Mouse (Mus musculus) cerebellum, postnatal 14 days (tissue): ENCODE data around the gene 1110051M20Rik.

Experiments
- DNase-seq, 2 experiments: peaks; one replicate each; pipeline ENCODE4 v3.0.0; 2021; ENCODE audit warnings: mixed read lengths in 2 of 2

The 1110051M20Rik gene

GRCm38 (mm10) chr2:91444286-91444892 is at the start of gene 1110051M20Rik:
TSS of gene 1110051M20Rik (minus strand) at chr2:91444704.
- DNase-seq, result peak; percentile 94

GRCm38 (mm10) chr2:91493981-91494380 is 49.5 kb upstream of the 1110051M20Rik start:
- peak; percentile 65 to 79 for DNase-seq

GRCm38 (mm10) chr2:91492071-91492635 is 47.6 kb upstream of the 1110051M20Rik start:
- DNase-seq, result peak; percentile 75 to 87

GRCm38 (mm10) chr2:91487295-91487694 is 42.8 kb upstream of the 1110051M20Rik start:
- DNase-seq, result peak in 1 of 2 experiments; percentile 51

- no peak for DNase-seq
Observed at GRCm38 (mm10) chr2:91485256-91485655, 40.8 kb upstream of the 1110051M20Rik start.

- no peak for DNase-seq
Observed at GRCm38 (mm10) chr2:91484698-91485097, 40.2 kb upstream of the 1110051M20Rik start.

GRCm38 (mm10) chr2:91480805-91481514 is 36.5 kb upstream of the 1110051M20Rik start:
- peak; percentile 75 to 86 for DNase-seq

GRCm38 (mm10) chr2:91480399-91480801 is 35.9 kb upstream of the 1110051M20Rik start:
- DNase-seq, result peak; percentile 92 to 95

GRCm38 (mm10) chr2:91476841-91477240 is 32.3 kb upstream of the 1110051M20Rik start:
- no peak for DNase-seq

GRCm38 (mm10) chr2:91476251-91476661 is 31.8 kb upstream of the 1110051M20Rik start:
- DNase-seq, result peak; percentile 70 to 75

GRCm38 (mm10) chr2:91475791-91476190 is 31.3 kb upstream of the 1110051M20Rik start:
- no peak for DNase-seq

GRCm38 (mm10) chr2:91474358-91474757 is 29.9 kb upstream of the 1110051M20Rik start:
- DNase-seq, result peak in 1 of 2 experiments; percentile 45

- peak in 1 of 2 experiments; percentile 40 for DNase-seq
Observed at GRCm38 (mm10) chr2:91470055-91470647, 25.6 kb upstream of the 1110051M20Rik start.

GRCm38 (mm10) chr2:91467613-91468012 is 23.1 kb upstream of the 1110051M20Rik start:
- DNase-seq, result peak; percentile 79 to 81

- DNase-seq, result no peak
Observed at GRCm38 (mm10) chr2:91465934-91466333, 21.4 kb upstream of the 1110051M20Rik start.

- no peak for DNase-seq
Observed at GRCm38 (mm10) chr2:91462681-91463080, 18.2 kb upstream of the 1110051M20Rik start.

GRCm38 (mm10) chr2:91462196-91462595 is 17.7 kb upstream of the 1110051M20Rik start:
- DNase-seq, result no peak

- no peak for DNase-seq
Observed at GRCm38 (mm10) chr2:91461341-91461740, 16.8 kb upstream of the 1110051M20Rik start.

- no peak for DNase-seq
Observed at GRCm38 (mm10) chr2:91460771-91461170, 16.3 kb upstream of the 1110051M20Rik start.

- peak in 1 of 2 experiments; percentile 42 for DNase-seq
Observed at GRCm38 (mm10) chr2:91460076-91460475, 15.6 kb upstream of the 1110051M20Rik start.

- DNase-seq, result peak in 1 of 2 experiments; percentile 37
Observed at GRCm38 (mm10) chr2:91458673-91459391, 14.3 kb upstream of the 1110051M20Rik start.

- DNase-seq, result peak in 1 of 2 experiments; percentile 31
Observed at GRCm38 (mm10) chr2:91458252-91458672, 13.8 kb upstream of the 1110051M20Rik start.
